Mouse (Mus musculus): ENCODE results near the gene Ndufv2.

GRCm38 (mm10) chr17:66110746-66111145, 9.4 kb upstream of the Ndufv2 start:
- no peak for TF ChIP-seq CTCF (IDR thresholded peaks at IDR 0.05; ENCODE audit: control insufficient read depth, insufficient read depth, insufficient read length)
- TF ChIP-seq MAX (IDR thresholded peaks at IDR 0.05) = no peak
